Mouse (Mus musculus) gastrocnemius, postnatal 4 days (tissue): ENCODE measurements around the gene Prr32. TPM values are rescaled to one million over a fixed set of nuclear protein-coding genes. Genes with fewer than 3 reads are reported as not detected.

ENCODE experiments used
- DNase-seq, 2 experiments: peaks; one replicate each; pipeline ENCODE4 v3.0.0; 2021 to 2022; ENCODE audit warnings: low spot score in 2 of 2, mixed read lengths in 2 of 2
- long read RNA-seq, 2 experiments: library from polyadenylated mRNA; stranded (forward); transcript quantifications; one replicate each; pipeline ENCODE4 v2.0.0; 2021
- total RNA-seq, 2 experiments: library from RNA; stranded (reverse); gene quantifications; 2 replicates each; pipeline ENCODE4 v1.2.3; 2021

The Prr32 gene
- total RNA-seq = 100 to 1,000 TPM; 165 to 224 TPM
- long read RNA-seq, experiment 1, transcript Prr32-201 (2 exons, 1,110 nt) = major isoform, 65 of 68 reads
- long read RNA-seq, experiment 1, partial matches to known transcripts = 3 of 68 reads
- long read RNA-seq, experiment 1, other reads (novel, unspliced or antisense) = 0 of 68 reads
- long read RNA-seq, experiment 2, transcript Prr32-201 (2 exons, 1,110 nt) = major isoform, 64 of 66 reads
- long read RNA-seq, experiment 2, partial matches to known transcripts = 2 of 66 reads
- long read RNA-seq, experiment 2, other reads (novel, unspliced or antisense) = 0 of 66 reads

DNA sequence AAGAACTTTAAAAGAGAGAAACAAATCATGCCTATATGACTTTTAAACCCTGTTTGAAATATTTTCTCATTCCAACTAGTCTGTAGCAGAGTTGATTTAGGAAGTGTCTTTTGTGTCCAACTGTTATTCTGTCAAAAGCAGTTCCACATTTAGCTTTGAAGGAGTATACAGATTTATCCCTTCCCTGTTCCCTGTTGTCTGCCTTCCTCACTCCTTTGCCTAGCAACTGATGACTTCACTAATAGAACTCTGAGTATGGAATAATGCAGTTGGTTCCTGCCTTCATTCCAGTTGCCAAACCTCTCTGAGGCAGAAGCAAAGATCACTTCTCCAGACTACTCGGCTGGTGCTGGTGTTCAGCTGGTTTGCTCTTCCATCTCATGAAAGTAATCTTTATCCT, at the start of gene Prr32:
Prr32 (plus strand) TSS at position 301 of the 400 bp plus-strand sequence.
- DNase-seq = peak in 1 of 2 experiments; percentile 6
